Mouse (Mus musculus) G1E-ER4 (cell line): ENCODE data around the gene Gad1. TPM values are rescaled to one million over a fixed set of nuclear protein-coding genes. Genes with fewer than 3 reads are reported as not detected.

ENCODE experiments used
- GATA1 ChIP-seq: IDR thresholded peaks from one replicate; pipeline ENCODE4 v1.8.0; 2012; ENCODE audit warnings: low read length, inconsistent platforms
- polyA plus RNA-seq: library from polyadenylated mRNA; stranded (reverse); fragments of >175 nt; gene quantifications from 2 replicates; pipeline ENCODE4 v1.2.3, GENCODE M21; 2012

Gene Gad1
- polyA plus RNA-seq, 1 experiment = not detected

GRCm38 (mm10) chr2:70562611-70562980, 9.7 kb downstream of the Gad1 start:
- no peak for TF ChIP-seq GATA1

GRCm38 (mm10) chr2:70562981-70563671, 10.3 kb downstream of the Gad1 start:
- TF ChIP-seq GATA1 = no peak

GRCm38 (mm10) chr2:70563721-70564645, 11.1 kb downstream of the Gad1 start:
- no peak for TF ChIP-seq GATA1

- no peak for TF ChIP-seq GATA1
These were observed 11.9 kb downstream of the Gad1 start for GRCm38 (mm10) chr2:70564646-70565315.

GRCm38 (mm10) chr2:70565651-70566602, 13.1 kb downstream of the Gad1 start:
- TF ChIP-seq GATA1 = no peak

GRCm38 (mm10) chr2:70566603-70566981, 13.7 kb downstream of the Gad1 start:
- no peak for TF ChIP-seq GATA1

GRCm38 (mm10) chr2:70567071-70567681, 14.3 kb downstream of the Gad1 start:
- TF ChIP-seq GATA1 = no peak

GRCm38 (mm10) chr2:70567682-70568077, 14.8 kb downstream of the Gad1 start:
- no peak for TF ChIP-seq GATA1

GRCm38 (mm10) chr2:70568198-70568941, 15.5 kb downstream of the Gad1 start:
- TF ChIP-seq GATA1 = no peak

- no peak for TF ChIP-seq GATA1
These were observed 18.8 kb downstream of the Gad1 start for GRCm38 (mm10) chr2:70571698-70572097.

GRCm38 (mm10) chr2:70572251-70572650, 19.4 kb downstream of the Gad1 start:
- TF ChIP-seq GATA1 = no peak

GRCm38 (mm10) chr2:70573544-70574210, 20.8 kb downstream of the Gad1 start:
- no peak for TF ChIP-seq GATA1

- TF ChIP-seq GATA1 = no peak
These were observed 35.3 kb downstream of the Gad1 start for GRCm38 (mm10) chr2:70588200-70588599.
